Mouse (Mus musculus) monocyte, adult 59 days (primary cell): ENCODE data around the gene Gm28036. TPM values are rescaled to one million over a fixed set of nuclear protein-coding genes. Genes with fewer than 3 reads are reported as not detected.

Experiments
- total RNA-seq, 2 experiments: library from RNA; stranded (reverse); gene quantifications; one replicate each; pipeline ENCODE4 v1.2.4; 2023

The Gm28036 gene
- 10 to 100 TPM; 15.0 to 27.7 TPM for total RNA-seq

GRCm38 (mm10) chr2:156126992-156127391 lies at the start of gene Gm28036:
Gm28036 (minus strand) TSS chr2:156127092.

GRCm38 (mm10) chr2:156143953-156144724 lies 17.2 kb upstream of the Gm28036 start, which contains the start of the genes Romo1 and Nfs1:
Romo1 (plus strand) TSS chr2:156144039.
Nfs1 (minus strand) TSS chr2:156144186.

DNA sequence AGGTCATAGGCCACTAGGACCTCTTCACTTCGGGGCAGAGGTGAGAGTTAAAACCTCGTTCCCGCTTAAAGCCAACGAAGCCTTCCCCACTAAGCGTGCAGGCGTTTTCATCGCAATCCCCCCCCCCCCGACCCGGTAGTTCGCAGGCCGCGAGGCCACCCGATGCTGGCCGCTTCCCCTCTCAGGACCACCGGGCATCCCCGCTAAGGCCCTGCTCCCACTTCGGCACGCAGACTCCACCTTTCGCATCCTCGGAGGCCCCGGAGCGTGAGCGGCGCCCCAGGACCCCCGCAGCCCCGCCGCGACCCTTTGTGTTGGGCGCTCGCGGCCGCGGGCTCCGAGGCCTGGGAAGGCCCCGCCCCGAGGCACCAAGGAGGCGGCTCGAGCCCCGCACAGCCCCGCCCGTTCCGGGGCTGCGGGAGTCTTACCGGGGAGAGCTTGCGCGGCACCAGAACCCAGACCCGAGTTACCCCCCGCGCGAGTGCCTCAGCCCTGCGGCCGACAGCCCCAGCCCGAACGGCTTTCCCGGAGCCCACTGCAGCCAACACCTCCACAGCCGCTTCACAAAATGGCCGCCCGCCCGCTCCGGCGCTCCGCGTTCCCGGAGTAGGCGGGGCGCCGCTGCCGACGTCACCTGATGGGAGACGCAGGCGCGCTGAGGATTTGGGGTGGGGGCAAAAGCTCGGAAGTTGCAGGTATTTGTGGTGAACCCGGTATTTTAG lies 15.4 kb downstream of the Gm28036 start, which contains the start of the genes Cpne1 and Rbm12:
Gene Cpne1, minus strand, starts transcription at position 608 of the 722 bp plus-strand sequence.
Gene Rbm12, minus strand, starts transcription at position 621 of the 722 bp plus-strand sequence.

GRCm38 (mm10) chr2:156065099-156066041 lies 61.5 kb downstream of the Gm28036 start, which contains the start of gene Spag4:
Spag4 (plus strand) TSS chr2:156065175.

GRCm38 (mm10) chr2:156052816-156053215 lies 74.1 kb downstream of the Gm28036 start, which contains the start of gene Fer1l4:
Fer1l4 (minus strand) TSS chr2:156052947.

Other genes starting within 250 kb of the Gm28036 start
- gene Uqcc1, start 196.8 kb downstream of the Gm28036 start, total RNA-seq = 10 to 100 TPM; 19.4 to 29.6 TPM
- not detected for gene Gm15557, start 186.4 kb downstream of the Gm28036 start, total RNA-seq
- not detected for gene Gdf5, start 181.7 kb downstream of the Gm28036 start, total RNA-seq
- gene Cep250, start 170.6 kb downstream of the Gm28036 start, total RNA-seq = 10 to 100 TPM; 52.9 to 56.1 TPM
- gene 6430550D23Rik, start 119.1 kb downstream of the Gm28036 start, total RNA-seq = 1 to 10 TPM in 1 of 2 experiments, under 1 TPM in 1; 0.49 to 3.8 TPM
- 100 to 1,000 TPM; 100 to 112 TPM for gene Ergic3, start 119.0 kb downstream of the Gm28036 start, total RNA-seq
- not detected for gene Fer1l4, start 74.1 kb downstream of the Gm28036 start, total RNA-seq
- gene Spag4, start 61.9 kb downstream of the Gm28036 start, total RNA-seq = 1 to 10 TPM in 1 of 2 experiments, under 1 TPM in 1; 0.55 to 1.2 TPM
- gene Cpne1, start 15.1 kb downstream of the Gm28036 start, total RNA-seq = 10 to 100 TPM; 63.3 to 70.1 TPM
- 10 to 100 TPM; 23.0 to 27.6 TPM for gene Rbm12, start 15.1 kb downstream of the Gm28036 start, total RNA-seq
- 10 to 100 TPM; 46.2 to 68.7 TPM for gene Romo1, start 16.9 kb upstream of the Gm28036 start, total RNA-seq
- gene Nfs1, start 17.1 kb upstream of the Gm28036 start, total RNA-seq = 10 to 100 TPM; 26.0 to 29.9 TPM
- gene Rbm39, start 53.1 kb upstream of the Gm28036 start, total RNA-seq = 1,000 to 10,000 TPM; 1,343 to 1,424 TPM
- gene Phf20, start 69.4 kb upstream of the Gm28036 start, total RNA-seq = 10 to 100 TPM; 33.1 to 51.1 TPM
- gene Cnbd2, start 185.2 kb upstream of the Gm28036 start, total RNA-seq = 1 to 10 TPM; 6.2 to 8.2 TPM
- gene Scand1, start 185.6 kb upstream of the Gm28036 start, total RNA-seq = 100 to 1,000 TPM; 169 to 172 TPM